Mouse (Mus musculus) kidney, adult 8-10 months (tissue): ENCODE data around the gene Mpv17l.
"Not testable (repeated sequence)": the region's sequence is repeated elsewhere in the genome, so short reads cannot be mapped to it uniquely, and the experiment has no call there.

ENCODE experiments used
- DNase-seq, 2 experiments: peaks; one replicate each; pipeline ENCODE4 v3.0.0; 2022

Gene Mpv17l

DNA sequence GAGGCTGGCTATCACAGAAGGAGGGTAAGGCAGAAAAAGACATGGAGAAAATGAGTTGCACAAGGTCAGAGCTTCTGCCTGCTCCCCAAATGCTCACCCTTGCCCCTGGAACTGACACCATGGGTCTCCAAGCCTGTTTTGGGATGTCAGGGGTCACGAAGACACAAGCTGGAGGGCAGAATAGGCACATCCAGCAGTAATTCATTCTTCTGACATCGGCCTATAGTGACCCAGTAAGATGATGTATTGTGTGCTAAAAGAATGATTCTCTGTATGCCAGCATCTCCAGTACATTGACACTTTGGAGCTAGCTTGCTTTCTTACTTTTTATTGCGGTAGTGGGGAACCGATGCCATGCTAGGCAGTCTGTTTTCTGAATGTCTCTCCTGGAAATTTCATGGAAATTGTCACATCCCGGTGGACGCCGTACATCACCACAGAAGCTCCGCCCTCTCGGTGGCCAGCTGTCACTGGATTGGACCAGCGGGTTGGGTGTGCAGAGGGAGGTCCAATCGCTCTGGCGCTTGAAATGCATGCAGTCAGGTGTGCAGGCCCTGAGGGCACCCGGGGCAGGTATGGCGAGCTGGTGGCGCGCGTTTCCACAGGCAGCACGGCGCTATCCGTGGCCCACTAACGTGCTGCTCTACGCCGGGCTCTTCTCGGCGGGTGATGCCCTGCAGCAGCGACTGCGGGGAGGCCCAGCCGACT is 37.3 kb downstream of the Mpv17l start:
- peak; percentile 89 to 90 for DNase-seq

GRCm38 (mm10) chr16:13940847-13941395 is 38.0 kb downstream of the Mpv17l start:
- DNase-seq = no peak

- no peak for DNase-seq
Measured at GRCm38 (mm10) chr16:13944178-13944577, 41.2 kb downstream of the Mpv17l start.

DNA sequence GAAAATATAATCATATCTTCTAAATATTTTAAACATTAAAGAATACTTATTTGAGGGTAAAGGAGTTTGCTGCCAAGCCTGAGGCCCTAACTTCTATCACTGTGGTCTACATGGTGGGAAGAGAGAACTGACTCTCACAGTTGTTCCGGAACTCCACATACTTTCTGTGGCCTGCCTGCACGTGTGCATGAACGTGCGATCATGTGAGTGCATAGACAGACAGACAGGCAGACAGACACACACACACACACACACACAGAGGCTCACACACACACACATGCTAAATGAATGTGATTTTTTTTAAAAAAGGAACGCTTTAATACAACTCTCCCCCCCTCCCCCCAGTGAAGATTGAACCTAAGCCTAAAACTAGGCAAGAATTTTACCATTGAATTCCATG is 41.8 kb downstream of the Mpv17l start:
- no peak for DNase-seq

DNA sequence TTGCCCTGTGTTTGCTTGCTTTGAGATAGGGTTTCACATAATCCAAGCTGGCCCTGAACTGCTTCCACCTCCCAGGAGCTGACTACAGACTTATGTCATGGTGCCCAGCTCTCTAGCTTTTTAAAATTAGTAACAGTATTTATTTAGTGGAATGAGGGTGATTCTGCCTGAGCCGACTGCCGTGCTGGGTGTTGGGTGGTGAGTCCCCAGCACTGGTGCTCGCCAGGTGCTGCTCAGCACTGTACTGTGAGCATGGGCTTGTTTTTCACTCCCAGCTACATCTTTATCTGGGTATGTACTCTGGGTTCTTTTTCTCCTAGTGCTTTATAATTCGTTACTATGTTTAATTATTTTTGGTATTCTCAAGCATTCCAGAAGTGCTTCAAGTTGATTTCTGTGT is 42.2 kb downstream of the Mpv17l start:
- no peak for DNase-seq

DNA sequence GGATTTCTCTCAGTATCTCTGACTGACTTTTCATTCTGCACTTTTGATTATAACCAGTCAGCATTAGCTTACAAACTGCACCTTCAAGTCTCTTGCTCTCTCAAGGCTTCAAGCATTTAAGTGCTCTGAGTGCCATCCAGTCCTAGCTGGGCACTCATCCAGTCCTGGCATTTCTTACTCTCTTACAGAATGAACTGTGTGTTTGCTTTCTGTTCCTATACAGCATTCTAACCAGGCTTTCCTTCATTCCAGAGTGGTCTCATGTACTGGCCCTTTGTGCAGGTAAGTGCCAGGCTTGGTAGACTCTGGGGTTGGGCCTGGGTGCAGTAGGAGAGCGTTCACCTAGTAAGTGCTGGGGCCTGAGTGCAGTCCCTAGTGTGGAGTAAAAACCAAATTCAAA is 43.3 kb downstream of the Mpv17l start:
- DNase-seq = no peak

DNA sequence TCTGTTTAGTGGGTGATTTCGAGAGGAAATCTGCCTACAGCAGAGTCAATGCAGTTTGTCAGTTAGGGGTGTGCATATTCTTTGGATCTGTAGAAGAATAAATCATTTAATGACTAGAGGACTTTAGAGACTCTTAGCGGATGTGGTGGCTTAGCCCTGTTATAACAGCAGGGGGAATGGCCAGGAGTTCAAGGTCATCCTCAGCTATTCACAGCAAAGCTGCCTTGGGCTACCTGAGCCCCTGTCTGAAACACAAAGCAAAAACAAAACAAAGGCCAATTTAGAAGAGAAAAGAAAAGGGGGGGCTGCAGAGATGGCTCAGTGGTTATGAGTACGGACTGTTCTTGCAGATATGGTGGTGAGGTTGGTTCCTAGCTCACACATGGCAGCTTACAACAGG is 48.3 kb downstream of the Mpv17l start:
- DNase-seq = no peak

DNA sequence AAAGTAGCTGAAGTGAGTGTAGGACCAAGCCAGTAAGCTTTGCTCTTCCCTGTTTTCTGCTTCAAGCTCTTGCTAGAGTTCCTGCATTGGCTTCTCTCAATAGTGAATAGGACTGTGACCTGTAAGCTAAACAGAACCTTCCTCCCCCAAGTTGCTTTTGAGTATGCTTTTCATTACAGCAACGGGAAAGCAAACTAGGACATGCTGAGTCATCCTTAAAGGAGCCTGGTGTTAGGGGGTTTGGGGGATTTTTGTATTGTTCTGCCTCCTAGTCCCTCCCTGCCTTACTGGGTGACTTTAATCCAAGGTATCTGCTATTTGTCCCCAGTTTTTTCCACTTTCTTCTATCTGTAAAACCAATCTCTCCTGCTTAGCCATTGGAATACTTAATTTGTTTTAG is 59.1 kb downstream of the Mpv17l start:
- DNase-seq = no peak

DNA sequence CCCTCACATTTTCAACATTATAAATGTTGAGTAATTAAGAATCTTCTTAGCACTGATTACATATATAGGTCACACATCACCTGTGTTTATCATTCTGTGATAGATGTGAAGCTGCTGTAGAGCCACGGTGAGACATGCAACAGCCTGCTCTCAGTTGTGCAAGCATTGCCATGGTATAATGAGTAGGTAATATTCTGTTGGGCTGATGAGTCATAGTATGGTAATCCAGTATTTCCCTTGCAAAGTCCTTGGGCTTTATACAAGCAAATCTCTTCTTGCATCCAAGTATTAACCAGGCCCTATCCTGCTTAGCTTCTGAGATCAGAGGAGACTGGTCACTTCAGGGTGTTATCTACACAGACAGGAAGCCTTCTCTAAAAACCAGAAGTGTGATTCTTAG is 66.1 kb downstream of the Mpv17l start:
- DNase-seq = no peak

GRCm38 (mm10) chr16:13972051-13972450 is 69.1 kb downstream of the Mpv17l start:
- no peak for DNase-seq

DNA sequence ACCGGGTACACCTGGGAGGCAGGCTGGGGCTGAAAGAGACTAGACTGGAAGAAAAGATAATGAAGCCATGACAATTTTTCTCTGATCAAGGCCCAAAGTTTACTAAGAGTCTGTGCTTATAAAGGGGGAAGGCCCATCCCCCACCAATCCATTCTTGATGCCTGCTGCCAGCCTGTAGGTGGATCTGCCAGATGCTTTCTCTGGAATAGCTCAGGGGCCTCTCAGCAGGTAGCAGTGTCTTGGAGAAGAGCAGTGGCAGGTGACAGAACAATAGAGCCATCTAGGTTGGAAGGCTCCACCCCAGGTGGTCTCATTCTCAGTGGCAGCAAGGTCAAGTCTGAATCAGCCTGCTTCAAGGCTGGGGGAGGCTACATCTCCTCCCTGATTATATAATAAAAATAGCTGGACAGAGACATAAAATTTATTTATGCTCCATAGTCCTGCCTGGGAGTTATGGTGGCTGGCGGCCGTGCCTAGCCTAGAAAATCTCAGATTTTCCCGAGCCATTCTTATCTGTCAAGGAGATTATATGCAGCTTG is 73.5 kb downstream of the Mpv17l start:
- DNase-seq = not testable (repeated sequence)

GRCm38 (mm10) chr16:13977026-13977425 is 74.1 kb downstream of the Mpv17l start:
- DNase-seq = not testable (repeated sequence)

GRCm38 (mm10) chr16:13981726-13982125 is 78.8 kb downstream of the Mpv17l start:
- DNase-seq = not testable (repeated sequence)

DNA sequence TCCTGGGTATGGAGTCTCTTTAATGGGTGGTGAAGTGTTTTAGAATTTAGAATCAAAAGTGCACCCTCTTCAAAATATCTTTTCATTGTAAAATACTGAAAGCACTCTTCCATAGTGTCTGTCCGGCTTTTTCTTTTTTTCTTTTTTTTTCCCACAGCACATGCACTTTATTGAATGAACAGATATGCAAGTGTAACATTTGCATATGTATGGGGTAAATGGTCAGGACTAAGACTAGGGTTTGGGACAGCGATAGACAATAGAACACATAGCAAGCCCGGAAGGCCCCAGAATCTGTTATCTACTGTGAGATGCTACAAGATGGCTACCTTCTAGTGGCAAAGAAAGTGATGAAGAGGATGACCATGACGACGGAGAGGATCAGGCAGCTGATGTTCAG is 80.2 kb downstream of the Mpv17l start:
- no peak for DNase-seq

DNA sequence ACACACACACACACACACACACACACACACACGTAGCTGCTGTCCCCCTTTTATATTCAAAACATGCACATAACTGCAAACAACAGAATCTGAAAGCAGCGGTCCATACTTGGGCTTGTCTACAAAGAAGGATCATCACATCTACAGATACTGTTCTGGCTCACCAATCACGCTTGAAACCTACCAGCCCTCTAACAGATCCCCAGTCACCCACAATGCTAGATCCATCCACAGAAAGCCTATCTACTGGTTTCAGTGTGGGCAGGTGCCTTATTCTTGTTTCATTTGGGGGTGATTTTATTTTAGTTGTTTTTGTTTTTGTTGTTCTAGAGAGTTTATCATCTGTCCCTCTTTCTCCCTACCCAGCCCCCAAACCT is 83.2 kb downstream of the Mpv17l start:
- DNase-seq = no peak

DNA sequence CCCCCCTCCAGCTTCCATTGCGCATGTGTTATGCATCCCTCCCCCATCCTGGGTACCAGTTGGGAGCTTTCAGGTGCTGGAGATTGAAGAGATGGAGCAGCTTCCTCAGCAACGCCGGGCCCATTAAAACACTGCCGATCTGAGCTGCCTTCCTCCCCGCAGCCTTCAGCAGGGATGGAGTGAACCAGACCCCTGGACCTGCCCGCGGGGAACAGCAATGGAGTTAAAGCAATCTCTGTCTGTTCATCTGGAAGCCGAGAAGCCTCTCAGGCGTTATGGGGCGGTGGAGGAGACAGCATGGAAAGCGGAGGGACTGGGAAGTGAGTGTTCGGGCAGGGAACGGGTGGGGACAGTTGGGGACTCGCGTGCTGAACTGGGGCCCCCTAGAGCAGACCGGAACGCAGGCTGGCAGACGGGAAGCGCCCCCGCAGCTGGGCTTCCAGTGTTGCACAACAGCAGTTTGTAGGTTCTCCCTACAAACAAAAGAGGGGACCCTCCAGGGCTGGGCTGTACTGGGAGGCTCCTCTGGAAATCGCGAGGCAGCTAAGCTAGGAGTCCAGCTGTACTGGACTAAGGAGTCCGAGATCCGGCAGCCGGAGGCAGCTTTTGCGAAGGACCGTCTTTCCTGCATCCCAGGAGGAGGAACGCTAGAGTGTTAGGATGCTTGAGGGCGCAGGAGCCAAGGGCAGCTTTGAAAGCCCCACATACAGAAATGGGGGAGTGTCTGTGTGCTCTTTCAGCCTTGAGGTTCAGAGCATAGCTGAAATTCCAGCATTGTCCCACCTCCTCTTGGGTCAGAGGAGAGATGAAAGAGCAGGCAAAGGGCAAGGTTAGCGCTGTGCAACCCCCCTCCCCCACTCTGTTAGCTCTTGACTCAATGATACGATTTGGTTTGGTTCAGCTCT is 83.9 kb downstream of the Mpv17l start, which contains the start of the genes 2900011O08Rik and Ifitm7:
2900011O08Rik (plus strand) TSS at position 31 of the 905 bp plus-strand sequence.
Ifitm7 (minus strand) TSS at position 315 of the 905 bp plus-strand sequence.
- no peak for DNase-seq

- DNase-seq = no peak
Measured at GRCm38 (mm10) chr16:13992518-13993248, 89.7 kb downstream of the Mpv17l start.

DNA sequence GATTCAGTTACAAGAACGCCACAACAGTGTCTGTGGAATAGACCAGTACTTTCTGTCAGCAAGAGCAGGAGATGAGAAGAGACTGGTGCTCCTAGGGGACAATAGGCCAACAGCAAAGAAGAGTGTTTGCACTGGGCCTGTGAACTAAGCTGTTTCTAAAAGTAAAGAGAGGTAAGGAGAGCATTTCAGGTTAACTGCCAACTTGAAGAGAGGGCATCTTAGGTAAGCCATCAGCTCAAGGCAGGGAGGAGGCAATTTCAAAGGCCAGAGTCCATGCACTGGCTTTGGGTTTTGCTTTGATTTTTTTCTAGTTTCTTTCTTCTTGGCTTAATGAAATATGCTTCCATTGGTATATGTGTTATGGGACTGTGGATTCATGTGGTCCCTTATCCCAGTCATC is 91.1 kb downstream of the Mpv17l start:
- DNase-seq = peak; percentile 48 to 72

DNA sequence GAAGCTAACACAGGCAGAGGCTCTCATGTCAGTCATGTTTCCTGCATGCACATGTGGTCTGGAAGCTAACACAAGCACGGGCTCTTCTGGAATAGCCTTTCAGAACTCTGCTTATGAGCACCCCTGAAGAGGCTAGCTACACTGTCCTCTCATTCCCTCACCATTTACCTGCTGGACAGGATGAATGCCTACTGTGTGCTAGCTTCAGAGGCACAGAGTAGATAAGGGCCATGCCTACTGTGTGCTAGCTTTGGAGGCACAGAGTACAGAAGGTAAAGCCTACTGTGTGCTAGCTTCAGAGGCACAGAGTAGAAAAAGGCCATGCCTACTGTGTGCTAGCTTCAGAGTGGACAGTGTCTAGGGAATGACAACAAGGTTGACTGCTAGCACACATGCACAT is 91.5 kb downstream of the Mpv17l start:
- no peak for DNase-seq
